ENCODE assay signal across 9 mouse cellular contexts in the genomic region with DNA sequence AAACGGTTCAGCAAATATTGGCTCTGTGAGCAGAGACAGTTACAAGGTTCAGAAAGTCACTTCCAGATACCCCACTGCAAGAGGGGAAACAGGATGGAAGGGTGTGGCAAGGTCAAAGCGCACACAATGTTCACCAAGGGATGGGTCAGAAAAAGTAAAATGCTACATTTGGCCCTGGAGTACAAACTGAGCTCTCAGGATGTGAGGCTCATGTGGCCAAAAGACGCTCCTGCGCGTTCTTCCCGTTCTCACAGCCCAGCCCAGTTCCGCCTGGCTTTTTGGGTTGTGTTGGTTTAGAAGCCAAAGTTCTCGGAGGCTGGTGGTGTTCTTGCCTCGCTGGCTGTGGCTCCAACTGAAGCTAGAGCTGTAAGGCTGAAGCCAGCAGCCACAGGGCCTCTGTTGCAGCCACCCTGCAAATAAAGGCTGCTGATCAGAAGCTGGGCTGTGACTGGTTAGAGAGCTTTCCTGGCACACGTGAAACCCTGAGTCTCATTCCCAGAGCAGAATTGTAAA. TPM values are rescaled to one million over a fixed set of nuclear protein-coding genes. Genes with fewer than 3 reads are reported as not detected.
DNase-seq lines count a peak whose midpoint lies in the region; ATAC-seq and TF ChIP-seq lines count a peak whose summit lies in the region.
"Had no signal": no experiment of that assay in that cellular context is flagged by ENCODE, and none has a peak within 500 bp of the region (broad histone marks: within the 10 kb centered on the region; RNA-seq: fewer than 3 reads in every experiment).

No protein-coding gene starts in this region.

- H3K9ac ChIP-seq in hindbrain, embryonic 15.5 days: no peak overlapping the region
- H3K9ac ChIP-seq in hindbrain, embryonic 14.5 days: no peak overlapping the region
- H3K9ac ChIP-seq in kidney, postnatal 0 days (ENCODE audit: low read depth, low read length): no peak overlapping the region
- H3K9ac ChIP-seq in forebrain, embryonic 11.5 days (ENCODE audit: low read length): no peak overlapping the region

- H3K4me1 ChIP-seq in hindbrain, embryonic 15.5 days (replicated peaks): peaks cover 24% of the 10 kb centered on the region
- H3K4me1 ChIP-seq in hindbrain, embryonic 14.5 days (replicated peaks; ENCODE audit: control insufficient read depth, insufficient read depth, low read length): peaks cover 14% of the 10 kb centered on the region; the same call in 1 of the 2 replicates
- H3K4me1 ChIP-seq in kidney, postnatal 0 days (replicated peaks; ENCODE audit: insufficient read depth, low read length): peaks cover 39% of the 10 kb centered on the region
- H3K4me1 ChIP-seq in forebrain, embryonic 11.5 days (replicated peaks; ENCODE audit: control insufficient read depth, insufficient read depth, low read length): 0 out of 2 replicates have a peak, but pooled peaks cover 2% of the 10 kb centered on the region

- peak overlapping the region; percentile 6; the same call in 1 of the 2 replicates for H3K27ac ChIP-seq in hindbrain, embryonic 15.5 days (replicated peaks)
- no peak overlapping the region for H3K27ac ChIP-seq in hindbrain, embryonic 14.5 days
- peak overlapping the region; percentile 83 for H3K27ac ChIP-seq in kidney, postnatal 0 days
- H3K27ac ChIP-seq in forebrain, embryonic 11.5 days (ENCODE audit: low read depth, low read length): no peak overlapping the region

- H3K9me3 ChIP-seq in hindbrain, embryonic 15.5 days: no peaks in the 10 kb centered on the region
- no peaks in the 10 kb centered on the region for H3K9me3 ChIP-seq in hindbrain, embryonic 14.5 days (ENCODE audit: control insufficient read depth, low read length)
- H3K9me3 ChIP-seq in kidney, postnatal 0 days (replicated peaks; ENCODE audit: low read length): no peaks in the 10 kb centered on the region
- H3K9me3 ChIP-seq in forebrain, embryonic 11.5 days (ENCODE audit: control insufficient read depth, low read length): no peaks in the 10 kb centered on the region

- no peak for ATAC-seq in hindbrain, embryonic 15.5 days (ENCODE audit: low FRiP score, low read depth)
- no peak for ATAC-seq in hindbrain, embryonic 14.5 days (ENCODE audit: low FRiP score)
- ATAC-seq in kidney, postnatal 0 days (replicated peaks; ENCODE audit: low FRiP score, low read depth): no peak
- no peak for ATAC-seq in forebrain, embryonic 11.5 days (replicated peaks; ENCODE audit: low FRiP score)

- no peak for TF ChIP-seq CTCF in kidney, postnatal 0 days (IDR thresholded peaks at IDR 0.05; ENCODE audit: low read depth)

- 65% methylated on average over 10 of the region's 10 CpGs for WGBS in hindbrain, embryonic 15.5 days
- WGBS in hindbrain, embryonic 14.5 days: 71% methylated on average over 10 of the region's 10 CpGs
- 60% methylated on average over 10 of the region's 10 CpGs for WGBS in kidney, postnatal 0 days
- WGBS in forebrain, embryonic 11.5 days: 71% methylated on average over 10 of the region's 10 CpGs

- H3K27me3 ChIP-seq in hindbrain, embryonic 15.5 days: no peaks in the 10 kb centered on the region
- H3K27me3 ChIP-seq in hindbrain, embryonic 14.5 days (ENCODE audit: control insufficient read depth, insufficient read depth, low read length): no peaks in the 10 kb centered on the region
- H3K27me3 ChIP-seq in kidney, postnatal 0 days (ENCODE audit: insufficient read depth, low read length): no peaks in the 10 kb centered on the region
- H3K27me3 ChIP-seq in forebrain, embryonic 11.5 days (ENCODE audit: control insufficient read depth, insufficient read depth, low read length): no peaks in the 10 kb centered on the region
- H3K27me3 ChIP-seq: Patski had no signal

- H3K36me3 ChIP-seq in hindbrain, embryonic 15.5 days: no peaks in the 10 kb centered on the region
- no peaks in the 10 kb centered on the region for H3K36me3 ChIP-seq in hindbrain, embryonic 14.5 days (replicated peaks; ENCODE audit: control insufficient read depth, insufficient read depth)
- no peaks in the 10 kb centered on the region for H3K36me3 ChIP-seq in kidney, postnatal 0 days (ENCODE audit: insufficient read depth, low read length)
- no peaks in the 10 kb centered on the region for H3K36me3 ChIP-seq in forebrain, embryonic 11.5 days (ENCODE audit: control insufficient read depth, insufficient read depth, low read length)

- H3K4me3 ChIP-seq in hindbrain, embryonic 15.5 days: no peak overlapping the region
- no peak overlapping the region for H3K4me3 ChIP-seq in hindbrain, embryonic 14.5 days (replicated peaks; ENCODE audit: low read length)
- no peak overlapping the region for H3K4me3 ChIP-seq in kidney, postnatal 0 days (replicated peaks; ENCODE audit: low read depth, low read length)
- no peak overlapping the region for H3K4me3 ChIP-seq in forebrain, embryonic 11.5 days (ENCODE audit: low read depth, low read length)

- no peak for DNase-seq in hindbrain, embryonic 14.5 days (ENCODE audit: low spot score)
- peak; percentile 73 to 81 for DNase-seq in heart, adult 9 months (ENCODE audit: low spot score in 2 of 2)
- peak; percentile 44 for DNase-seq in kidney, postnatal 0 days (ENCODE audit: low spot score)
- DNase-seq in lung, postnatal 36 days: peak; percentile 65
- DNase-seq in cerebellum, postnatal 36 days: no peak
- no peak for DNase-seq in forebrain, embryonic 11.5 days (ENCODE audit: low spot score)
- DNase-seq in adipocyte (ENCODE audit: low spot score): no peak

- no peak overlapping the region for H3K4me2 ChIP-seq in hindbrain, embryonic 15.5 days
- H3K4me2 ChIP-seq in hindbrain, embryonic 14.5 days (replicated peaks): no peak overlapping the region
- H3K4me2 ChIP-seq in kidney, postnatal 0 days (ENCODE audit: low read length): no peak overlapping the region; the same call in 1 of the 2 replicates
- H3K4me2 ChIP-seq in forebrain, embryonic 11.5 days (ENCODE audit: low read depth, low read length, severe bottlenecking): no peak overlapping the region

RNA-seq across cellular contexts. Expression of a gene that starts 9.7 kb away (rescaled TPM):
- polyA plus RNA-seq in hindbrain, embryonic 15.5 days (2015; fragmentation: Nextera tagmentation; extraction: Ambion mirVana): 54.2 and 54.4 TPM in 2 replicates
- 41.3 and 43.4 TPM in 2 replicates for polyA plus RNA-seq in hindbrain, embryonic 14.5 days (2014; fragmentation: Nextera tagmentation; extraction: Ambion mirVana)
- 102 and 131 TPM in 2 replicates for polyA plus RNA-seq in kidney, postnatal 0 days (2015; fragmentation: Nextera tagmentation; extraction: Ambion mirVana)
- 34.2 and 39.6 TPM in 2 replicates for polyA plus RNA-seq in forebrain, embryonic 11.5 days (2014; fragmentation: Nextera tagmentation; extraction: Ambion mirVana)

Comparison
In these comparisons a context has a peak if more than half of its experiments do, and no peak if none do; other contexts are left out.
1. H3K27ac ChIP-seq: peak in hindbrain, embryonic 15.5 days (single experiment) and kidney, postnatal 0 days (single experiment); none in hindbrain, embryonic 14.5 days (single experiment) and forebrain, embryonic 11.5 days (single experiment).
2. DNase-seq: peak in heart, adult 9 months (2 of 2), kidney, postnatal 0 days (single experiment) and lung, postnatal 36 days (single experiment); none in hindbrain, embryonic 14.5 days (single experiment), cerebellum, postnatal 36 days (0 of 2), forebrain, embryonic 11.5 days (single experiment) and adipocyte (single experiment).